Mouse (Mus musculus) urinary bladder, postnatal 10 days (tissue): ENCODE measurements around the gene Hist1h2ai.
"Not testable (repeated sequence)": the region's sequence is repeated elsewhere in the genome, so short reads cannot be mapped to it uniquely, and the experiment has no call there.

Source experiments
- DNase-seq: peaks from one replicate; pipeline ENCODE4 v3.0.0; 2022; ENCODE audit warnings: low spot score

The Hist1h2ai gene

GRCm38 (mm10) chr13:21727948-21728572, 11.8 kb downstream of the Hist1h2ai start:
- DNase-seq, result no peak

GRCm38 (mm10) chr13:21729544-21729943, 13.3 kb downstream of the Hist1h2ai start:
- DNase-seq, result no peak

DNA sequence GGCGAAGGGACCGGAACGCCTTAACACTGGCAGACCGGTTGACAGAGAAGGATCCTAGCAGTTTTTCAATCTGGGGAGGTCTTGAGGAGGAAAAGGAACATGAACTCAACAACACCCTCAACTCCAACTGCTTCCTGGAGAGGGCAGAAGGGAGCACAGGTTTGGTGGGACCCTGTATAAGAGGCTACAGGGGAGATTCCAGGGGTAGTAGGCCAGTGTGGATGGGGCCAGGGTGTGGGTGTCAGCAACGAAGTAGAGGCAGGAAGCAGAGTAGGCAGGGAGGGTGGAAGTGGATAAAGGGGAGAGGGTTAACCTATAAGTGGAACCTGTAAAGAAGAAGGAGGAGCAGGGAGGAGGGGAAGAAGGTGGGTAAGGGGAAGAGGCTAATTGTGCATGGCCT, 17.2 kb downstream of the Hist1h2ai start:
- DNase-seq, result no peak

- DNase-seq, result no peak
Observed at GRCm38 (mm10) chr13:21734010-21734905, 18.0 kb downstream of the Hist1h2ai start.

- DNase-seq, result not testable (repeated sequence)
Observed at GRCm38 (mm10) chr13:21734906-21735767, 18.9 kb downstream of the Hist1h2ai start, which contains the start of gene Hist1h4j. TSS of gene Hist1h4j (plus strand) at chr13:21735064.

GRCm38 (mm10) chr13:21745006-21745405, 28.8 kb downstream of the Hist1h2ai start:
- no peak for DNase-seq

GRCm38 (mm10) chr13:21749387-21750158, 33.4 kb downstream of the Hist1h2ai start:
- DNase-seq, result no peak

DNA sequence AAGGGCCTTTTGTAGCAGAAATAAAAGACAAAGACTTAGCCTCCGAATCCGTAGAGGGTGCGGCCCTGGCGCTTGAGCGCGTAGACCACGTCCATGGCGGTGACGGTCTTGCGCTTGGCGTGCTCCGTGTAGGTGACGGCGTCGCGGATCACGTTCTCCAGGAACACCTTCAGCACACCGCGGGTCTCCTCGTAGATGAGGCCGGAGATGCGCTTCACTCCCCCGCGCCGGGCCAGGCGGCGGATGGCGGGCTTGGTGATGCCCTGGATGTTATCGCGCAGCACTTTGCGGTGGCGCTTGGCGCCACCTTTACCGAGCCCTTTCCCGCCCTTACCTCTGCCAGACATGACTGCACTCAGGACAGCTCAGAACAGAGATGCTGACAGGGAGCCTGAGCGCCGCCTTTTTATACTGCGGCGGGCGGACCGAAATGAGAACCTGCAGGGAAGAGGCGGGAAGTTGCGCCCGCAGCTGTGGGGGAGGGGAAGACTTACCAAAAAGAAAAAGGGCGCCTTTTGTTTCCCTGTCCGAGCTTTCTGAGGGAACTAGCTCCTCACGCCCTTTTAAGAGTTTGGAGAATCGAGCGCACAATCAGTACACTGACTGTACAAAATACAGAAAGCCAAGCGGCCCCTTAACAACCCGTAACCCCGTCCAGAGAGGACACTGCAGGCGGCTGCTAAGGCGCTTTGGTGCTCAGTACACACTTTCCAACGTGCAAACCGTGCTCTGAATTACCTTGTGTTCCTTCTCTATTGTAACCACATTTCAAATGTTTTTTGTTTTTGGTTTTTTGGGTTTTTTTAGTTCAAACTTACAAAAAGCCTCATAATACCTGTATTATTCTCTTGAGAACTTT, 34.2 kb downstream of the Hist1h2ai start, which contains the start of gene Hist1h4k:
TSS of gene Hist1h4k (minus strand) at position 347 of the 859 bp plus-strand sequence.
- peak; percentile 51 for DNase-seq

GRCm38 (mm10) chr13:21751417-21751816, 35.2 kb downstream of the Hist1h2ai start:
- DNase-seq, result no peak

DNA sequence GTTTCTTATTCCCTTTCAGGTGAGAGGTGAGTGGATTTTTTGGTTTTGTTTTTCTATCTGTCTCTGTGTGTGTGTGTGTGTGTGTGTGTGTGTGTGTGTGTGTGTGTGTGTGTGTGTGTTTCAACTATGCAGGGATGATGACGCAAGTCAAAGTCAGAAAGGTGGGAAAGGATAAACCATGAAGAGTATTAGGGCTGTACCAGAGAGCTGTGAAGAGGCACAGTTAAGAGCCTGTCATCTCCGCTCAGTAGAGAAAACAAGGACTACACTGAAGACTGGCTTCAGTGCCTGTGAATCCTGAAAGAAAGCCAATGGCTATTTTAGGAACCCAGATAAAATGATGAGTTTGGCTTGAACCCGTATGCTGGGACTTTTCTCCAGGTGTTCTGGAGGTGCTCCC, 35.6 kb downstream of the Hist1h2ai start:
- DNase-seq, result no peak

DNA sequence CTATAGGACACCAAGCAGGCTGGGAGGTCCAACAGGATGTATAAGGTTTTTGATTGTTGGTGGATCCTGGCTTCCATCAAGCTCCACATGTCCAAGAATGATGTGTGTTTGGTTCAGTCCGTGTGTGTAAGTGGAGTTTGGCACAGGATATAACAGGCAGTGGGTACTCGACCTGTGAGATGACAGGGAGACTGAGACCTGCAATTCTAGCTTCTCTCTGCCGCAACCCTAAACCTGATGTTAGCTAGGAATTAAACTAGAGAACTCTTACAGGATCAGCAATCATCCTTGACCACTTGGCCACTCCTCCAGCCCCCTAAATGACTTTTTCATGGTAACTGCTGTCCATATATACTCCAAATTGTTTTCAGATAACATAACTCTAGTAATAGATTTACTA, 36.1 kb downstream of the Hist1h2ai start:
- no peak for DNase-seq

GRCm38 (mm10) chr13:21753051-21753523, 36.9 kb downstream of the Hist1h2ai start:
- DNase-seq, result no peak

- DNase-seq, result not testable (repeated sequence)
Observed at GRCm38 (mm10) chr13:21753524-21754285, 37.5 kb downstream of the Hist1h2ai start, which contains the start of the genes Hist1h2ak and Hist1h2bn. TSS of gene Hist1h2ak (minus strand) at chr13:21753827. TSS of gene Hist1h2bn (plus strand) at chr13:21754123.

DNA sequence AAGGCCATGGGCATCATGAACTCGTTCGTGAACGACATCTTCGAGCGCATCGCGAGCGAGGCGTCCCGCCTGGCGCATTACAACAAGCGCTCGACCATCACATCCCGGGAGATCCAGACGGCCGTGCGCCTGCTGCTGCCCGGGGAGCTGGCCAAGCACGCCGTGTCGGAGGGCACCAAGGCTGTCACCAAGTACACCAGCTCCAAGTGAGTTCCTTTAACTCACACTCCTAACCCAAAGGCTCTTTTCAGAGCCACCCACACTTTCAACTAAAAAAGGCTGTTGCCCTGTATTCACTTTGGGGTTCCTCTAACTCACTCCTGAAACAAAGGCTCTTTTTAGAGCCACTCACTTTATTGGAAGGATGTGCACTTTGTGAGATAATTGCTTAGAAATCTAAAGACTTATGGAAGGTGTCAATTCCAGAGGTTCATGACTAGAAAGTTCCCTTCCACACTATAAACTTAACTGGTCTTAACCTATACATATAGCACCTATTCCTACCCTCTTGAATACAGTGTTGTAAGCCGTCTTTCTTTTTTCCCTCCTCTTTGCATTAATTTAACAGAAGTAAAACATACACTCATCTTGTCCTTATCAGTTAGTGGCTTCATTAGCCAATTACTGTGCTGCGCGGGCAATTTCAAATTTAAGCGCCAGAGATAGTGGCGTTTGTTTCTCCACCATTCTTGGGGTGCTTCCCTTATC, 38.2 kb downstream of the Hist1h2ai start:
- DNase-seq, result not testable (repeated sequence)

DNA sequence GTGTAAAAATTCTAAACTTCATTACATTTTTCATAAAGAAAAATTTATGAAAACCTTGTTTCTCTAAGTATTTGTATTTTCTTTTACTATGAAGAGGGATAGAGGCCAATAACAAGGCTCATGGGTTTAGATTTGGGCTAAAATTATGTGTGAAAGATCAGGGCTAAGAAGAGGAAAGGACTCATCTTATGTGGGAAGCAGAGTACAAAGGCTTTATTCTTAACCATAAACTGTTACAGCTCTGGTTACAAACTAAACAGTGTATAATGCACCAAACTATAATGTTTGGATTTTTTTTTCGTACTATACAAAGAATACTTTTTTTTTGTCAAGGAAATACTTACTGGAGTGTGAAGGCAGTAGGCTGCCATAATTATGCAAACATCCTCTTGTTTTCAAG, 39.5 kb downstream of the Hist1h2ai start:
- DNase-seq, result no peak
